Mouse (Mus musculus) liver, postnatal 0 days (tissue): Measurements from ENCODE around the gene Pde12.
A peak's percentile ranks its signal among the peaks of the same experiment; 100 is the strongest.

Experiments used
- CTCF ChIP-seq: sonication (generic); IDR thresholded peaks from 2 replicates; pipeline ENCODE4 v1.5.1; 2016; ENCODE audit warnings: antibody characterized with exemption, low read depth
- EP300 ChIP-seq: IDR thresholded peaks from 2 replicates; pipeline ENCODE4 v1.6.1; 2016; ENCODE audit warnings: antibody characterized with exemption, low read depth, mild to moderate bottlenecking

DNA sequence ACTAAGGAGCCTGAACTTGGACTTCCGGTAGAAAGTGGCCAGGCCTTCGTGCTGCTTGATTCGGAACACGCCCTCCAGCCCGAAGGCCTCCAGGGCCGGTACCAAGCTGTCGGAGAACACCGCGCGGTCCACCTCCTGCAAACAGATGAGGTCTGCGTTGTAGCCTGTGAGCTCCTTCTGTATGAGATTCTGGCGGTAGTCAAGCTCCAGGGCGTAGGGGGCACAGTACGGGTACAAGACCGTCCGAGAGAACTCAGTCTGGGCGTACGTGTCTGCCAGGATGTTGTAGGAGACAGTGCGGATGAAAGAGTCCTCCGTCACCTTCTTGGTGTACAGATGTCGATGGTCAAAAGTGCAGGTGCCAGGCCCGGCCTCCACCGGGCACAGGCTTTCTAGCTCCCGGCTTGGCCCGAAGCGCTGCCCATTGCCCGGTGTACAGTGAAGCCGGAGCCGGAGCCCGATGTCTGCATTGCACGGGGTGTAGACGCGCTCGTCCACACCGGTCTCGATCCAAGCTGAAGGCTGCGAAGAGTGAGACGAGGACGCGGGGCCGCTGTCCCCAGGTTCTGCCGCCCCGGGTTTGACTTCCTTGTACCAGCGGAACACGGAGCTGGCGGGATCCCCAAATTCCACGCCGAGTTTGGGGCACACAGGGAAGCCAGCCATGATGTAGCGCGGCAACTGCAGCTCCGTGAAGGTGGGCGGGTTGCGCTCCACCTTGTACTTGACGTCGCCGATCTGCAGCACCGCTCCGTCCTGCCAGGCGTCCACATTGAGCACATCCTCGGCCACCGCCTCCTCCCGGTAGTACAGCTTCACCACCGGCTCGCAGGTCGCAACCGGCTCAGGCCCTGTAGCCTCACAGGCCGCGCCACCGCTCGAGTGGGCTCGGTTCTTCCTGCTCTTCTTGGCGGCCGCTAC is 1.1 kb downstream of the Pde12 start:
- TF ChIP-seq CTCF (peak; percentile 24; the same call in 1 of the 2 replicates), EP300 (no peak)
